Mouse (Mus musculus) lung, postnatal 0 days (tissue): ENCODE results near the gene Nmur1.

Experiments used
- CTCF ChIP-seq: IDR thresholded peaks from 2 replicates; pipeline ENCODE4 v1.5.1; 2016; ENCODE audit warnings: antibody characterized with exemption, mild to moderate bottlenecking
- EP300 ChIP-seq: IDR thresholded peaks from 2 replicates; pipeline ENCODE4 v1.6.1; 2016; ENCODE audit warnings: antibody characterized with exemption, mild to moderate bottlenecking, control low read depth

DNA sequence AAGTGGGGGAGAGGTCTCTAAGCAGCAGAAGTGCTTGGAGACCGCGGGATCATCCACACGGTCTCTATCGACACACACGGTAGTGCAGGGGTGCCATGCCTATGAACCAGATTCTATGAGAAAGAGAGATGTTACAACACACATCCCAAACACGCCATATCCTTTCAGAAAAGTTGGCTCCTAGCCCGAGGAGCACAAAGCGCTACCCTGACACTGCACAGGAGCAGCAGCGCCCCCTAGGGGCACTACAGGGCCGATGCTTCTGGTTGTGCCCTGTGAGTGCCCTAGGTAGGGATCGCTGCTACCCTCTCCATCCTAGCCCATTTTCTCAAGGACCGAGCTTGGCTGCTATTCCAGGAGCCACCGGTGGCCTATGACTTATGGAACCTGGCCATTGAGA lies 45.0 kb downstream of the Nmur1 start:
- TF ChIP-seq CTCF (peak; percentile 91), EP300 (no peak)
